Mouse (Mus musculus): Measurements from ENCODE around the gene Abca9.

GRCm38 (mm10) chr11:110111137-110111536 is 56.9 kb downstream of the Abca9 start:
- TF ChIP-seq POLR2A (IDR thresholded peaks at IDR 0.05; ENCODE audit: low read depth, low read length) (no peak), CTCF (IDR thresholded peaks at IDR 0.05; ENCODE audit: extremely low read depth, insufficient read depth, insufficient read length, insufficient replicate concordance) (no peak)
